ENCODE assay signal across 22 mouse cellular contexts in the genomic region with DNA sequence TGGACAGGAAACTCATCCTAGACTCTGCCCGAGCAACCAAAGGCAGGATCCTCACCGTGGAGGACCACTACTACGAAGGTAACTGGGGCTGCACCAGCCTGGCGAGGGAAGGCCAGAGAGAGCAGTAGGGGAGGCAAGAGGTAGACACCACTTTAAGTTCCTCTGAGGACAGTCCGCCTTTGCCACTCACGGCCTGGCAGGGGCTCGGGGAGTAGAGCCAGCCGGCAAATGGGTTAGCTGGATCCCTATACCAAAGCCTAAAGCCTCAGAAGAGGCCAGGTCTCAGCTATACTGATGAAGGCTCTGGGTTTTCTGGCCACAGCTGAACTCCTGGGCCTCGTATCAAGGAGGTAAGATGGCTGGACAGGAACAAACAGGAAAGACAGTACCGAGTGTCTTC.
"Had no signal": no experiment of that assay in that cellular context is flagged by ENCODE, and none has a peak within 500 bp of the region (broad histone marks: within the 10 kb centered on the region; RNA-seq: fewer than 3 reads in every experiment).

No protein-coding gene starts in this region.

- ATAC-seq: forebrain, postnatal 0 days; hindbrain, postnatal 0 days; intestine, embryonic 16.5 days had no signal

- DNase-seq: forebrain, postnatal 0 days; gastrocnemius, postnatal 10 days; kidney, adult 11 months; kidney, adult 2 months; kidney, adult 9 months; kidney, postnatal 14 days; kidney, postnatal 36 days; layer of hippocampus, adult 9-11 months; layer of hippocampus, postnatal 36 days; left cerebral cortex, postnatal 4 days; lung, adult 18-20 months had no signal

- H3K4me1 ChIP-seq: hindbrain, embryonic 13.5 days; hindbrain, embryonic 15.5 days had no signal

- H3K4me2 ChIP-seq: heart, embryonic 12.5 days; hindbrain, embryonic 13.5 days; hindbrain, embryonic 15.5 days; kidney, embryonic 15.5 days; limb, embryonic 13.5 days; limb, embryonic 15.5 days; liver, embryonic 15.5 days had no signal

- H3K9me3 ChIP-seq: heart, embryonic 10.5 days; heart, embryonic 12.5 days; hindbrain, embryonic 13.5 days; hindbrain, embryonic 15.5 days; kidney, embryonic 15.5 days; limb, embryonic 13.5 days; limb, embryonic 15.5 days; liver, embryonic 15.5 days had no signal

- H3K27me3 ChIP-seq: heart, embryonic 12.5 days; hindbrain, embryonic 13.5 days; hindbrain, embryonic 15.5 days; kidney, embryonic 15.5 days; limb, embryonic 13.5 days; limb, embryonic 15.5 days; liver, embryonic 15.5 days had no signal

- H3K9ac ChIP-seq: forebrain, postnatal 0 days; heart, embryonic 12.5 days; hindbrain, embryonic 13.5 days; hindbrain, embryonic 15.5 days; kidney, embryonic 15.5 days; limb, embryonic 13.5 days; limb, embryonic 15.5 days; liver, embryonic 15.5 days had no signal

- H3K4me3 ChIP-seq: heart, embryonic 10.5 days; heart, embryonic 12.5 days; hindbrain, embryonic 13.5 days; hindbrain, embryonic 15.5 days; kidney, embryonic 15.5 days; limb, embryonic 13.5 days; limb, embryonic 15.5 days; liver, embryonic 15.5 days had no signal

- H3K27ac ChIP-seq: heart, embryonic 10.5 days; hindbrain, embryonic 13.5 days; hindbrain, embryonic 15.5 days; hindbrain, postnatal 0 days; kidney, embryonic 15.5 days; kidney, postnatal 0 days; limb, embryonic 13.5 days; limb, embryonic 15.5 days; liver, embryonic 15.5 days had no signal
